Mouse (Mus musculus): ENCODE results near the gene Ddah1.

Ddah1 gene

DNA sequence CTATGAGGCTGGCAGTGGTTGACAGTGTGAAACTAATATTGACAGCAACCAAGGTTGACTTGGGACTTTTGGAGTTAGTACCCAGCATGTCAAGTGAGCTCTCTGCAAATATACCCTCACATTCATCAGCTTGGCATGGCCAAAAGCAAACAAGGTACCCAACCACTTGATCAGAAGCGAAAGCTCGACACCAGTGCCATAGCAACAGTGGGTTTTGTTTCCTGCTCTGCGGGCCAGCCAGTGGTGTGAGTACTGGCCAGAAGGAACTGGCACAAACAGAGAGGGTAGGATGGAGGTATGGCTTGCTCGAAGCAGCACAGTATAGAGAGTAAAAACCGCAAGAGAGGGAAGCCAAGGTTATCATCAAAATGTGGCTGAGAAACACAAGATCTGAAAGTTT, 157.9 kb downstream of the Ddah1 start:
- DNase-seq, result peak in 1 of 2 experiments; percentile 29

DNA sequence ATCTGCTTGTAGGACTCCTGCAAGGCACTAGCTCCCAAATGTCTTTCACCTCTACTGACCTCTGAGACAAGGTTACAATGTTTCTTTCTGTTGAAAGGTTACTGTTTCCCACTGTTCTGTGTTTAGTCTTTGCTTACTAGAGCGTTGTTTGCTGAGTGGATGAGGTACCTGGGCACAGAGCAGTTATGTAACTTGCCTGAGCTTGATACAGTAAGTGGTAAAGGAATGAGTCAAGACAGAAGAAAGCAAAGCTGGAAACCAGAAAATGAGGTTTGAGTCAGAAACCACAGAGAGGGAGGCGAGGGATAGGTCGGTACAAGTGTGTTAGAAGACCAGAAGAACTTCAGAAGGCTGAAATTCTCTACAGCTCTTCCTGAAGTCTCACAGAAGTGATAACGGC, 158.4 kb downstream of the Ddah1 start:
- DNase-seq, result peak in 1 of 2 experiments; percentile 8

DNA sequence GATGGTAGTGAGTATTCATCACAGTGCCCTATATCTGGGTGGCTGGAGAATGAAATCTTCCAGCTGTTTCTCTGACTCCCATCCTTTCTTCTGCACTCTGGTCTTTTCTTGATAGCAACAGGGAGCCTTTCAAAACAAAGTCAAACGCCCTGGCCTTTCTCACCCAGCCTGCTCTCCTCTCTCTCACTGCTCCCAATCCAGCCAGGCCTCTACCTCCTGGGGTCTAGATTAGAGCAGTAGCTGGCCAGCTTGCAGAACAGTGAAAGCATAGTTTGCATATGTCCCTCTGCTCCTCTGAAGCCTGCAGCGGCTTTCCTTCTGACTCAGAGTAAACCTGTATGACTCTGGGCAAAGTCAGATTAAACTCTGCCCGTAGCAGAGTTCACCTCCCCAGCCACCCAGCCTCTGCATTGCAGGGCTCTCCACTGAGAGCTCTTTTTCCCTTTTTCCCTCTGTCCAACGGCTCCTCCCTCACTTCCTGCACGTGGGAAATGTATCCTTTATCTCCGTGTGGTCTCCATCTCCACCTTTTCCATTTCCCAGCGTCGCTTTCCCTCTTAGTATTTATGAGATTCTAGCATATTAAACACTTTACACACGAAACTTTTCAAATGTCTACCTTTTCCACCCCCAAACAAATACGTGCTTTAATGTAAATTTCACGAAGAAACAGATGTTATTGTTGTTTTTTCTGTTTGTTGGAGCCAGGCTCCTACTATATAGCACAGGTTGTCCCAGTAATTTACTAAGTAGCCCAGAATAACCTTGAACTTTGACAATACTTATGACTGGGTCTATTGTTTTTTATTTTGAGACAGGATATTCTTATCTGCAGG, 163.8 kb downstream of the Ddah1 start, which contains the start of gene Bcl10:
Gene Bcl10 (plus strand): TSS at position 786 of the 836 bp plus-strand sequence.
- no peak for DNase-seq

GRCm38 (mm10) chr3:145922971-145923370, 164.5 kb downstream of the Ddah1 start:
- DNase-seq, result no peak

DNA sequence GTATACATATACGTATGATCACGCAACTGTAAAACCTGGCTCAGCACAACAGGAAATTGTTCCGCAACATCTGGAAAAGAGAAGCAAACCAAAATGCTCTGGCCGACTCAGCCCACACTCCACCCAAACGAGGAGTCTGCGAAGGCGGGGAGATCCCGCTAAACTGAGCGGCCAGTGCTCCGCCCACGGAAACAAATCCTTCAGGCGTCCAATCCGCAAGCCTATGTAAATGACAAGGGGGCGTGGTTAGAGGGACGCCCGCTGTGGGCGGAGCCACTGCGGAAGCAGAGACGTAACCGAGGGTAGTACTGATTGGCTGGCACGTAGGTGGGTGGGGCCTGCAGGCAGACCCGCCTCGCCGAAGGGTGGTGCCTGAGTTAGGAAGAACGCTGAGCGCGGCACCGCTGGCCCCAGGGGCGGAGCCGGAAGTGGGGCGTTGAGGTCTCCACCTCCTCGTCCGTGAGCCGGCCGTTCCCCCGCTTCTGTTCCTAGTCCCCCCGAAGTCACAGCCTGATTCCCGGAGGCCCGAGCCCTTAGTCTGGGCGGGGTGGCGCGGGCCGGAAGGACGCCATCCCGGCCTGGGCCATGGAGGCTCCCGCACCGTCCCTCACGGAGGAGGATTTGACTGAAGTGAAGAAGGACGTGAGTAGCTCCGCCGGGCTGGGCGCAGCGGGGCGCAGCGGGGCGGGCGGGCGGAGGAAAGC, 165.6 kb downstream of the Ddah1 start:
- DNase-seq, result peak; percentile 99 to 100

GRCm38 (mm10) chr3:145924649-145925337, 166.3 kb downstream of the Ddah1 start:
- peak; percentile 57 to 65 for DNase-seq

- DNase-seq, result no peak
Observed at GRCm38 (mm10) chr3:145925506-145925905, 167.0 kb downstream of the Ddah1 start.

GRCm38 (mm10) chr3:145929525-145930400, 171.3 kb downstream of the Ddah1 start:
- no peak for DNase-seq

DNA sequence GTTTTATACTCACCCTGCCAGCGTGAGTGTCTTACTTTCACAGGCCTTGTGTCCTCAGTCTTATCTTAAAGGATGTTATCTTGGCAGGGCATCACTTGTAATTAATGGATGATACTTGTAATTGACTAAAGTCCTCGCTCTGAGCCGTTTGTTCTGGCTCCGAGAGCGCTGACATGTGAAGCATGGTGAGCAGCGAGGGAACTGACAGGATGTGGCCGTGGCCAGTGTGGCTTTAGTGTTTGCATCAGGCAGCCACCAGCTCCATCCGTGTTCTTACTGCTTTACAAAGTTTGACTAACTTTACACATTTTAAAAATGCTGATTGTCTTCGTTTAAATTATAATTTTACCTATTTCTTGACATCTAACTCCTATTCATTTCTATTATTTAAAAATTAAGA, 175.4 kb downstream of the Ddah1 start:
- DNase-seq, result no peak

- peak; percentile 89 to 91 for DNase-seq
Observed at GRCm38 (mm10) chr3:145937505-145938404, 179.3 kb downstream of the Ddah1 start, which contains the start of gene 2410004B18Rik. TSS of gene 2410004B18Rik (plus strand) at chr3:145938014.

DNA sequence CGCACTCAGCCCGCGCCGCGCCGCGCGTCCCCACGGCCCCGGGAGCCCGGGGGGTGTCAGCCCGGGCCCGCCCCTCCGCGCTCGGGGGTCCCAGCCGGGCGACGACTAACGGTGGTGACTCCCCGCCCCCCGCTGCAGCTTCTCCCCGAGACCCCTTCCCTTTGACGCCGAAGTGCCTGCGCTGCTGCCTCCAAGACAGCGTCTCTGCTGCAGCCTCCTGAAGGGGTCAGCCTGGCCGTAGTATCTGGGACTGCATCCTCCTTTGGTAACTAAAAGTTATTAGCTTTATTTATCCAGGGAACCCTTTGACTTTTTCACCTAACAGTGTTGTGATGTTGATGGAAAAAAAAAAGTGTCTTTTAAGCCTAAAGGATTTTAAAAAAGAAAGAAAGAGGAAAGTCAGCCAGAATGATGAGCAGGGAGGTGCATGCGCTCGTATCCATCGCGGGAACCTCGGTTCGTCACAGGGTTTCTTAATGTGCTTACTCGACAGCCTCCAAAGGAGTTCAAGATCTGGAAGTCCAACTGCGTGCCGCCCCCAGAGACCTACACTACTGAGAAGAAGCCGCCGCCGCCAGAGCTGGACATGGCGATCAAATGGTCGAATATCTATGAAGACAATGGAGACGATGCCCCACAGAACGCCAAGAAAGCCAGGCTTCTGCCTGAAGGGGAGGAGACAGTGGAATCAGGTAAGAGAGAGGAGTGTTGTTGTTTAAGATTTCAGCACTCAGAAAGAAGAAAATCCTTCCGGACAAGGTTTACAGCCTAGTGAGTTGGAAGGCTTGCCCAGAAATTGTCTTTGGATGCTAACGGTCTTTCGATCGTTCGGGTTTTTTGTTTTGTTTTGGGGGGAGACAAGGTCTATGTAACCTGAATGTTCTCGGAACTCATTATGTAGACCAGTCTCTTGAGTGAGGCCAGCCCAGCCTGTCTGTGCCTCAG, 180.2 kb downstream of the Ddah1 start:
- DNase-seq, result peak in 1 of 2 experiments; percentile 11

DNA sequence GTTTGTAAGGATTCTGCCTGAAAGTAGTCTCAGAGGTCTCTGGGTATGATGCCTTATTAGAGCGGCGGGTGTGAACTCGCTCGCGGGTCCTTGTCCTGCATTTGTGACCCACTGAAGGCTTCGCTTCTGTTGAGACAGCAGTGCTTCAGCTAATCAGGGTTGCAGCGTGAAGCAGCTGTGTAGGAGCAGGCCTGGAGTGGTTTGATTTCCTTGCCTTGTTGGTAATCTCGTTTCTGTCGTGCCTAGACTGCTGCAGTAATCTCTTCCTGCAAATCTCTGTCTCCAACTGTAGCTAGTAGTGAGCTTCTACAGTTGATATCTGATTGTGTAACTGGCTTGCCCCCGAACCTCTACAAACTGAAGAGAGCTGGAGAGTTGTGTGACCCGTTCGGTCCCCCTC, 180.9 kb downstream of the Ddah1 start:
- DNase-seq, result no peak

DNA sequence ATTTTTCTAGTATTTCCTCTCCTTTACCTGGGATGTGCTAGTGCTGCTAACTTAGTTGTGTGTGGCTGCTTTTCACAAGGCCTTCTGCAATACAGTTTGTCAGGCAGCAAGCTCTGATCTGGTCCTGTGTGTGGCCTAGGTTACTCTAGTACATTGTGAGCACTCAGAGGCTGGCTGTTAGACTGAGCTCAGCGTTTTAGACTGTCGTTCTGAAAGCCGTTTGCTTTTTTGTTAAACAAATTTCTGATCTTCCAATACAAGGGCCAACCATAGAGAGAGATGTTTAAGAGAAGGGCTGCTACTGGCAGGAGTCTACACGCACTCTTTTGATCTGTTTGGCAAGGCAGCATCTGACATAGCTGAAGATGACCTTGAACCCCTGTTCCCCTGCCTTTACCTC, 181.5 kb downstream of the Ddah1 start:
- no peak for DNase-seq

GRCm38 (mm10) chr3:145941971-145942370, 183.5 kb downstream of the Ddah1 start:
- DNase-seq, result peak; percentile 71 to 82

Data from lung, adult 18-20 months (tissue).